Mouse (Mus musculus) midbrain, embryonic 15.5 days (tissue): ENCODE measurements around the gene Selenoo. TPM values are rescaled to one million over a fixed set of nuclear protein-coding genes. Genes with fewer than 3 reads are reported as not detected.
A peak's percentile ranks its signal among the peaks of the same experiment; 100 is the strongest.

Source experiments
- ATAC-seq: fragments of 200-750 bp; cut with Nextera tagmentation; replicated peaks from 2 replicates; pipeline ENCODE4 v1.8.0; 2017; ENCODE audit warnings: moderate TSS enrichment
- H3K27ac ChIP-seq: fragments of 300-500 bp; sonication (generic); 2 replicates; pipeline ENCODE4 v1.5.1; 2015; ENCODE audit warnings: mild to moderate bottlenecking, inconsistent platforms
- H3K27me3 ChIP-seq: fragments of 300-500 bp; sonication (generic); replicated peaks from 2 replicates; pipeline ENCODE4 v1.6.1; 2015; ENCODE audit warnings: inconsistent platforms
- H3K36me3 ChIP-seq: fragments of 300-500 bp; sonication (generic); replicated peaks from 2 replicates; pipeline ENCODE4 v1.6.1; 2015; ENCODE audit warnings: inconsistent platforms
- H3K4me1 ChIP-seq: fragments of 300-500 bp; sonication (generic); 2 replicates; pipeline ENCODE4 v1.6.1; 2015; ENCODE audit warnings: inconsistent platforms
- H3K4me2 ChIP-seq: fragments of 300-500 bp; sonication (generic); 2 replicates; pipeline ENCODE4 v1.6.1; 2015; ENCODE audit warnings: inconsistent platforms, mild to moderate bottlenecking, moderate library complexity
- H3K4me3 ChIP-seq: fragments of 300-500 bp; sonication (generic); 2 replicates; pipeline ENCODE4 v1.5.1; 2015; ENCODE audit warnings: mild to moderate bottlenecking, inconsistent platforms
- H3K9ac ChIP-seq: fragments of 300-500 bp; sonication (generic); 2 replicates; pipeline ENCODE4 v1.6.1; 2015; ENCODE audit warnings: mild to moderate bottlenecking, inconsistent platforms
- H3K9me3 ChIP-seq: fragments of 300-500 bp; sonication (generic); 2 replicates; pipeline ENCODE4 v1.6.1; 2016; ENCODE audit warnings: inconsistent platforms
- WGBS: fragments of 180-500 bp; shearing (Covaris S2); methylation state at CpG from one replicate; pipeline ENCODE4 v1.1.7; 2015; ENCODE audit warnings: mixed read lengths; 5-methylcytosine and 5-hydroxymethylcytosine counted together
- polyA plus RNA-seq: library from polyadenylated mRNA; unstranded; fragments of >200 nt; fragmentation: Nextera tagmentation; extraction: Ambion mirVana; gene quantifications from 2 replicates; pipeline ENCODE4 v1.2.1, GENCODE M21; 2015

Selenoo gene
- polyA plus RNA-seq, result 20.4 and 22.4 TPM in 2 replicates

DNA sequence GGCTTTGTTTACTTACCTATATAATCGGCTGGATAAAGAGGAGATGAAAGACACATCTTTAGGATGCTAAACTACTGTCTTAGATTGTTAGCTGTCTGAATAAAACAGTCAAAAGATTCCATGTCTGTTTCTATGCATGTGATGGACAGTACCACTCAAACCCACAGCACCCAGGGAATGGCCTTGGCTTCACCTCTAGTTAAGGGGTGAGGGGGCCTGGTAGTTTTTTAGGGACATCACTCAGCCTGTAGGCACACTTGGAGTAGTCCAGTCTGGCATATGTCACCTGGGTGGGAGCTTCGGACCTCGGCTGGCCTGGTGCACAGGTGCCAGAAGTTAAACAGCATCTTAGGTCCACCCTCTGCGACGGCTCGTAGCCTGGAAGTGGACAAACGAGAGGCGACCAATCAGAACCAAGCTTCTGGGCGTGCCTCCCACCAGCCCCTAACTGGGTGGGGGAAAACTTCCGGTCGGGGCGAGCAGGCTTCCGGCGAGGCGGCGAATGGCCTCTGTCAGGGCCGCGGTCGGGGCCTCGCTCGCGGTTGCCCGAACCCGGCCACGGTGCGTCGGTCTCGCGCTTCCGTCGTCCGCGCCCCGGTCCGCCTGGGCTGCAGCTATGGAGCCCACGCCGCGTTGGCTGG is at the start of gene Selenoo:
Gene Selenoo, plus strand, starts transcription at position 478 of the 641 bp plus-strand sequence.
- WGBS, result 2% methylated on average over 37 of the region's 38 CpGs

DNA sequence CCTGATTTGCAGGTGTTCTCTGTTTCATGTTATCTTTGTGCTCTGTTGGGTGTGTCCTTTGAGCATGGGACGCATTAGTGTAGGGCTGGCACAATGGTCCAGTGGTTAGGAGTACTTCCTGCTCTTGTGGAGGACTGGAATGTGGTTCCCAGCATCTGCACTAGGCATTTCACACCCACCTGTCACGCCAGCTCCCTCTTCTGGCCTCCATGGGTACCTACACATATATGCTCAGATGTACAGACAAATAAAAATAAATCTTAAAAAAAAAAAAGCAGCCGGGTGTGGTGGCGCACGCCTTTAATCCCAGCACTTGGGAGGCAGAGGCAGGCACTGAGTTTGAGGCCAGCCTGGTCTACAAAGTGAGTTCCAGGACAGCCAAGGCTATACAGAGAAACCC is 44.5 kb upstream of the Selenoo start:
- WGBS, result 75% methylated on average over 5 of the region's 5 CpGs
- H3K27me3 ChIP-seq, result no peaks in the 10 kb centered on the region
- ATAC-seq, result no peak
- no peaks in the 10 kb centered on the region for H3K4me1 ChIP-seq
- no peak overlapping the region for H3K4me2 ChIP-seq
- H3K4me3 ChIP-seq, result no peak overlapping the region
- no peaks in the 10 kb centered on the region for H3K9me3 ChIP-seq
- H3K27ac ChIP-seq, result no peak overlapping the region
- no peak overlapping the region for H3K9ac ChIP-seq
- H3K36me3 ChIP-seq, result no peaks in the 10 kb centered on the region

More for the DNA sequence above, at the start of gene Selenoo:
- Histone ChIP-seq H3K36me3 (peaks cover 34% of the 10 kb centered on the region), H3K4me1 (peaks cover 22% of the 10 kb centered on the region), H3K4me2 (peak within 1 kb of the TSS; percentile 80), H3K27ac (peak within 1 kb of the TSS; percentile 87), H3K27me3 (no peaks in the 10 kb centered on the region), H3K4me3 (peak within 1 kb of the TSS; percentile 97), H3K9me3 (no peaks in the 10 kb centered on the region), H3K9ac (peak within 1 kb of the TSS; percentile 96)
- ATAC-seq, result peak; percentile 93

DNA sequence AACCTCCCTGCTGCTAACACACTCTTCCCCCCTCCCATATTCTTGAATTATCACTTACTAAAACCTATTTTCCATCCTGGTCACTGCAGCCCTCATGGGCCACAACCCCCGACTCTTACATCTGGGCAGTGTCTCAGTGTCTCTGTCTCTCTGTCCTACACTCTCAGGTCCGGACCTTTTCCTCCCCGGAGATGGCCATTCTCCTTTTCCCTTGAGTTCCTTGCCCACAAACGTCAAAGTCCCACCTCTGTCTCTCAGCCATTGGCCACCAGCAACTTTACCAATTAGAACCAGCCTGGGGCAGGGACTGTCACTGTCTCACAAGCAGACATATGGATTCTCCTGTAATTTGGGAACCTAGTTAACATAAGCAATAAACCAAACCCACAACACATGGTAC is 42.5 kb upstream of the Selenoo start:
- ATAC-seq, result no peak
- Histone ChIP-seq H3K9ac (no peak overlapping the region), H3K4me1 (no peaks in the 10 kb centered on the region), H3K4me3 (no peak overlapping the region), H3K36me3 (no peaks in the 10 kb centered on the region), H3K9me3 (no peaks in the 10 kb centered on the region), H3K27me3 (no peaks in the 10 kb centered on the region), H3K27ac (no peak overlapping the region), H3K4me2 (no peak overlapping the region)
- 80% methylated on average over 4 of the region's 4 CpGs for WGBS

DNA sequence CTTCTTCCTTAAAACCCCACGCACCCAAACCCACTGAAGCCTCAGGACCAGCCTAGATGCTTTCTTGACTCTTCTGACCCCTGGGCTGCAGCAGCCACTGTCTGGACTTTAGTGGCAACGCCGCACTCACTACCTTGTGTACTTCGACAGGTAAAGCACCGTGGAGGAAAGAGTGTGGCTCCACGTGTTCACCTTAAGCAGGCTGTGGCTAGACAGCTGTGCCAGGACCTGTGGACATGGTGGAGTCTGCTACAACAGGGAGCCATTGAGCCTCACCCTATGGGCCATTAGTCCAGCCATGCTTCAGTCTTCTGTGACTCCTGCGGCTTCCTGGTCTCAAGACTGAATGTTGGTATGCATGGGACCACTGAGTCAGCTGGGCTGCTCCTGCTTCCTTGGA is 34.2 kb upstream of the Selenoo start:
- ATAC-seq, result no peak
- WGBS, result 93% methylated on average over 7 of the region's 7 CpGs

DNA sequence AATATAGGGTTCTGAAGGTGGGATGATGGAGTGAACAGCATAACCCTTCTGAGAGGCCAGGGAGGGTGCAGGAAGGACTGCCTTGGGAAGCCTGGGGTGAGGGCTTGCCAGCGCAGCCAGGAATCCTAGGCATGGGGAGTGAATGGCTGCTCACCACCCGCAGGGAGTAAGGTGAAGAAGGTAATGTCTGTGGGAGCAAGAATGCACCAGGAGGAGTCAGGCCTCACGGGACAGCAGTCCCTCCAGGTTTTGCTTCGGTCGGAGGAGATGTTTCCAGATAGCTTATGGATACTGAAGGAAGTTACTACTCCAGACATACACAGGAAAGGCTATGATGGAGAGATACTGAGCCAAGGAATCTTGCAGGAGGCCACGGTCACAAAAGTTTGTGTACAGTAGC is 30.1 kb upstream of the Selenoo start:
- no peak for ATAC-seq
- Histone ChIP-seq H3K27ac (peak overlapping the region; percentile 63), H3K4me1 (peaks cover 21% of the 10 kb centered on the region), H3K4me3 (peak overlapping the region; percentile 78), H3K36me3 (no peaks in the 10 kb centered on the region), H3K9ac (peak overlapping the region; percentile 76), H3K27me3 (0 out of 2 replicates have a peak, but pooled peaks cover 3% of the 10 kb centered on the region), H3K4me2 (peak overlapping the region; percentile 63), H3K9me3 (no peaks in the 10 kb centered on the region)
- 29% methylated on average over 6 of the region's 6 CpGs for WGBS

More for the DNA sequence above, 34.2 kb upstream of the Selenoo start:
- H3K36me3 ChIP-seq, result no peaks in the 10 kb centered on the region
- no peak overlapping the region for H3K4me3 ChIP-seq
- no peak overlapping the region for H3K27ac ChIP-seq
- H3K4me1 ChIP-seq, result peaks cover 8% of the 10 kb centered on the region
- H3K27me3 ChIP-seq, result 0 out of 2 replicates have a peak, but pooled peaks cover 3% of the 10 kb centered on the region
- no peak overlapping the region for H3K4me2 ChIP-seq
- H3K9me3 ChIP-seq, result no peaks in the 10 kb centered on the region
- H3K9ac ChIP-seq, result no peak overlapping the region

DNA sequence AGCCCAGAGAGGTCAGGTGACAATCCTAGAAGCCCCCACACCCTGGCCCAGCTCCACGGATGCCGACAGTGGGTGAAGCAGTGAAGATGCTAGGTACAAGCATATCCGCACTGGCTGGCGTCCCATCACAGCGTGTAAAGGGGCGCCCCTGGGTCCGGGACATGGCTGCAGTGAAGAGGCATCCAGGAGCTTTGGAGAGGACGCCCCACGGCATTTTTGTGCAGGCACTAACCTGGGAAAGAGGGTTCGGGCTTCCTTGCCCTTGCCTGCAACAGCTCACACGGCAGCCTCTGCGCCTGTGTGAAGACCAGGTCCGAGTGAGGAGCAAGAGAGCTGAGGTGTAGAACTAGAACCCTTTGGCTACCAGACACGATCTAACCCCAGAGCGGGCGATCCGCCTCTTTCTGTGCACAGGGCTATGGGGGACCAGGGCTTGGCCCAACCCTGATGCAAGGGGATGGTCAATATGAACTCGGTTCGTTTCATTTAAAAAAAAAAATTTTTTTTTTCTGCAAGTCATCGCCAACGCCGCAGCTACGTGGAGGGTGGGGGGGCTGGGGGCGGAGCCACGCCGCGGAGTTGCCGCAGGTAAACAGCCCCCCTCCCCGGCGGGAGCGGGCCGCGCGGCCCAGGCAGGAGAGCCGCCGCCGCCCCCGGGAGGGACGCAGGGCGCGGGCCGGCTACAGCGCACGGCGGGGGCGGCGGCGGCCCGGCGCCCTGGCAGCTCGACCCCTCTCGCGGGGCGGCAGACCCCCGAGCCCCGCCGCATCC is 29.5 kb upstream of the Selenoo start, which contains the start of gene Panx2:
Gene Panx2, plus strand, starts transcription at position 574 of the 771 bp plus-strand sequence.
- peak; percentile 51 for ATAC-seq
- Histone ChIP-seq H3K27me3 (0 out of 2 replicates have a peak, but pooled peaks cover 3% of the 10 kb centered on the region), H3K9ac (peak within 1 kb of the TSS; percentile 76), H3K9me3 (no peaks in the 10 kb centered on the region), H3K4me3 (peak within 1 kb of the TSS; percentile 78), H3K4me2 (peak within 1 kb of the TSS; percentile 63), H3K27ac (peak within 1 kb of the TSS; percentile 63), H3K4me1 (peaks cover 21% of the 10 kb centered on the region), H3K36me3 (no peaks in the 10 kb centered on the region)
- WGBS, result 1% methylated on average over 38 of the region's 57 CpGs

DNA sequence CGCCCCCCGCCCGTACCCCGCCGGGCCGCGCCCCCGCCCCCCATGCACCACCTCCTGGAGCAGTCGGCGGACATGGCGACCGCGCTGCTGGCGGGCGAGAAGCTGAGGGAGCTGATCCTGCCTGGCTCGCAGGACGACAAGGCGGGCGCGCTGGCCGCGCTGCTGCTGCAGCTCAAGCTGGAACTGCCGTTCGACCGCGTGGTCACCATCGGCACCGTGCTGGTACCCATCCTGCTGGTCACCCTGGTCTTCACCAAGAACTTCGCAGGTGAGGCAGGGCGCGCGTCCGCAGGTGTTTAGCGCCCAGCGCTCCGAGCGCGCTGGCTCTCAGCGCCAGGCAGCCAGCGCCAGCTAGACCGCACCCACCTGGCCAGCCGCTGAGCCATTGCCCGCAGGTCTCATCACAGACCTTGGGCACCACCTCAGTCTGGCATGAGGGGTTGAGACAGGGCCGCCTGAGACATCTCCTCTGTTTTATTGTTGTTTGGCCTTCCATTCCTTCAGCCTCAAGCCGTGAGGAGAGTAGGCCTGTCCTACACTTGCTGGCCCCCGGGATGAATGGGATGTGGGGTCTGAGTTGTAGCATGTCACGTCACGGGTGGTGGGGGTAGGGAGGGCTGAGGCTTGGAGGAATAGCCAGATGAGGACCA is 28.7 kb upstream of the Selenoo start:
- H3K9me3 ChIP-seq, result no peaks in the 10 kb centered on the region
- H3K36me3 ChIP-seq, result no peaks in the 10 kb centered on the region
- H3K4me3 ChIP-seq, result peak overlapping the region; percentile 78
- peaks cover 21% of the 10 kb centered on the region for H3K4me1 ChIP-seq
- peaks cover 3% of the 10 kb centered on the region; the same call in 1 of the 2 replicates for H3K27me3 ChIP-seq
- peak overlapping the region; percentile 63 for H3K4me2 ChIP-seq
- peak overlapping the region; percentile 63 for H3K27ac ChIP-seq
- peak; percentile 76 for ATAC-seq
- peak overlapping the region; percentile 76 for H3K9ac ChIP-seq
- 1% methylated on average over 36 of the region's 48 CpGs for WGBS

DNA sequence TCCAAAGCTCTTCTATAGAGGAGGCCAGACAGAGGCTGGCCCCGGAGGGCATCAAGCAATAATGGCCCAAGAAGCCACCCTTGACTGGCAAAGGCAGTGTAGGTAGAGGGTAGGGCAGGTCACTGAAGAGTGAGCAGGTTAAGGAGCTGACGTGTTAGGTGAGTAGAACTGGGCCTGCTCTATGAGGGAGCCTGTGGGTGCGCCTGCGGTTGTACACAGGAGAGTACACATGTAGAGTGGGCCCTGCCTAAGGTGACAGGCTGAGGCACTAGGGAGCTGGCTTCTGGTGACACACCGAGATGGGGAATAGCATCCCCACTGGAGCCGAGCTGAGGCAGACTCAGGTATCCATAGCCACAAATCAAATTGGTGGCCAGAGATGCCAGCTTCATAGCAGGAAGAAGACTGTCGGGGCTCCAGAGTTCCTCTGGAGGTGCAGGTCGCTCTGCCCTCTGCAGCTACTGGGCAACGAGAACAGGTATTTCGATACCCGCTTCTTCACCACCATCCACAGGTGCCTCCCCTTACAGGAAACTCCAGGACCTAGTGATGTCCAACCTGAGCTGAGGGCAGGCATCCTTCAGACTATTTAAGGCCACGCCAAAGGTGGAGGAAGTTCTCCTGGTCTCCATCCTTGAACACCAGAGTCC is 27.9 kb upstream of the Selenoo start:
- Histone ChIP-seq H3K36me3 (no peaks in the 10 kb centered on the region), H3K27ac (no peak overlapping the region)

DNA sequence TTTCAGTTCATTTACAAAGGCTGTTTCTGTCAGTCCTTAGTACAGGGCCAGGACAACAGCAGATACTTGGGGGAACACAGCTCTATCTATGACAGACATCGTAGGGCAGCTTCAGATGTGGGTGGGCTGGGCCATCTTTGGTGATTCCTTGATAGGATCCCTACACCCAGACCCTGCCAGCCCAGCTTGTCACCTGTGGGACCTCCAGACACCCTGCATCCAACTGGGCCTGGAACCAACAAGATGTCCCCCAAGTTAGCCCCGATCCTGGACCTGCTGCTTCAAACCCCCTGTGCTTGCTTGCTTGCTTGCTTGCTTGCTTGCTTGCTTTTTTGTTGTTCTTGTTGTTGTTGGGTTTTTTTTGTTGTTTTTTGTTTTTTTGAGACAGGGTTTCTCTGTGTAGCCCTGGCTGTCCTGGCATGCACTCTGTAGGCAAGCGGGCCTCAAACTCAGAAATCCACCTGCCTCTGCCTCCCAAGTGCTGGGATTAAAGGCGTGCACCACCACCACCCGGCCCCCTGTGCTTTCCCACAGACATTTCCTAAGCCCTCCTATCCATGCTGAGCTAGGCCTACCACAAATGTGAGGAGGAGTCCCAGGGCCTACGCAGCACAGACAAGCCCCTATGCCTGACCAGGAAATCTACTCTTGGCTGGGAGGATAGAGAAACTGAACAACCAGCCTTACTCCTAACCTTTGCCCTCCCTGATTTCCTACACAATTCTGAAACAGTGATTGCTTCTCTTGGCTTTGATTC is 26.9 kb upstream of the Selenoo start:
- no peak overlapping the region for H3K4me3 ChIP-seq
- H3K4me1 ChIP-seq, result peaks cover 21% of the 10 kb centered on the region
- H3K27ac ChIP-seq, result no peak overlapping the region
- no peak for ATAC-seq
- H3K9ac ChIP-seq, result no peak overlapping the region
- no peak overlapping the region; the same call in 1 of the 2 replicates for H3K4me2 ChIP-seq
- no peaks in the 10 kb centered on the region for H3K36me3 ChIP-seq
- no peaks in the 10 kb centered on the region for H3K9me3 ChIP-seq
- 86% methylated on average over 6 of the region's 6 CpGs for WGBS
- peaks cover 16% of the 10 kb centered on the region for H3K27me3 ChIP-seq

More for the DNA sequence above, 27.9 kb upstream of the Selenoo start:
- peak; percentile 28; the same call in 1 of the 2 replicates for ATAC-seq
- Histone ChIP-seq H3K4me1 (peaks cover 21% of the 10 kb centered on the region), H3K27me3 (peaks cover 9% of the 10 kb centered on the region), H3K9ac (peak overlapping the region; percentile 76), H3K9me3 (no peaks in the 10 kb centered on the region), H3K4me2 (peak overlapping the region; percentile 63), H3K4me3 (peak overlapping the region; percentile 78)
- 90% methylated on average over 12 of the region's 12 CpGs for WGBS

DNA sequence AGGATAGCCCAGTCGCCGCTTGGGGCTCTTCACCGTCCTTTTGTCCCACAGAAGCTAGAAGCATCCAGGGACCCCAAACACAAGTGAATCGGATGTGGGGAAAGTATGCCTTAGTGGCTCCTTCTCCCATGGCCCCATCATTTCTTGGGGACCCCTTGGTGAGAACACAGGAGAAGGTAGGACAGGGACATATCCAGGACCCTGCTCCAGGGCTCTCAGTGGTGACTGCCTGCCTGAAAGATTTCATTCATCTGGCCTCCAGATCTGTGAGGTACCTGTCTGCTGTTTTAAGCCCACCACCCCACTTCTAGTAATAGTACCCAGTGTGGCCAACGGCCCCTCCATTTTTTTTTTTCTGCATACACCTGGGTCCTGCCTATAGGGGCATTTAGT is 26.4 kb upstream of the Selenoo start:
- ATAC-seq, result no peak
- Histone ChIP-seq H3K36me3 (no peaks in the 10 kb centered on the region), H3K4me2 (no peak overlapping the region), H3K4me1 (peaks cover 21% of the 10 kb centered on the region), H3K9me3 (no peaks in the 10 kb centered on the region), H3K4me3 (no peak overlapping the region), H3K9ac (no peak overlapping the region), H3K27ac (no peak overlapping the region), H3K27me3 (peaks cover 22% of the 10 kb centered on the region)
- WGBS, result 87% methylated on average over 5 of the region's 5 CpGs

DNA sequence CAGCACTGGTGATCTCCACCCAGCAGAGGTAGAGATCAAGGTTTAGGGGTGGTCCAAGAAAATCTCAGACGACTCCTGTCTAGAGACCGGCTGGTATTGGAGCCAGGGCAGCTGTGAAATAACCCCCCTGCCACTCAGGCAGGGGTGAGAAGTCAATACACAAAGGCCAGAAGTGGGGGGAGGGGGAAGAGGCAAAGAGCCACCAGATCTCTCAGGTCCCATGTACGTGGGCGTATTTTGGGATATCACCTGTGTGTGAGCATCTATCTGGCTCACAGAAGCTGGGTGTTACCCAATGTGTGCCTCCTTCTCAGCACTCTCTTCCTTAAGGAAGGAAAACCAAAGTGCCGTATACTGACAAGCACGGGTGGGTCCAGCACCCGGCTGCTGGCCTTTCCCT is 25.9 kb upstream of the Selenoo start:
- Histone ChIP-seq H3K4me2 (no peak overlapping the region), H3K36me3 (0 out of 2 replicates have a peak, but pooled peaks cover 3% of the 10 kb centered on the region), H3K4me1 (peaks cover 21% of the 10 kb centered on the region), H3K9ac (no peak overlapping the region), H3K27ac (no peak overlapping the region), H3K27me3 (peaks cover 27% of the 10 kb centered on the region), H3K4me3 (no peak overlapping the region), H3K9me3 (no peaks in the 10 kb centered on the region)
- no peak for ATAC-seq
- 81% methylated on average over 7 of the region's 7 CpGs for WGBS
